Mouse (Mus musculus) hindbrain, embryonic 16.5 days (tissue): ENCODE results near the gene Trpm7. TPM values are rescaled to one million over a fixed set of nuclear protein-coding genes. Genes with fewer than 3 reads are reported as not detected.

Source experiments
- microRNA-seq: library from miRNA; unstranded; fragments of <30 nt; microRNA quantifications from one replicate; pipeline ENCODE4, GENCODE M21; 2017
- polyA plus RNA-seq: library from polyadenylated mRNA; unstranded; fragments of >200 nt; fragmentation: Nextera tagmentation; extraction: Ambion mirVana; gene quantifications from 2 replicates; pipeline ENCODE4 v1.2.1, GENCODE M21; 2015

Gene Trpm7
- polyA plus RNA-seq, 1 experiment from 2014 or later, result 28.8 TPM

Small RNA genes within 50 kb of the gene (microRNA-seq; reads per million reads assigned to microRNA genes)
- 0.62 reads per million for gene Mir3473g

Other genes starting within 250 kb of the Trpm7 start
- gene Gabpb1, start 199.9 kb downstream of the Trpm7 start, polyA plus RNA-seq, result 35.5 and 38.6 TPM in 2 replicates
- 28.7 and 31.7 TPM in 2 replicates for gene Usp8, start 168.9 kb downstream of the Trpm7 start, polyA plus RNA-seq
- gene Usp50, start 92.8 kb downstream of the Trpm7 start, polyA plus RNA-seq, result 1.8 and 2.1 TPM in 2 replicates
- gene Sppl2a, start 57.0 kb upstream of the Trpm7 start, polyA plus RNA-seq, result 33.8 and 37.4 TPM in 2 replicates
- 9.8 and 11.6 TPM in 2 replicates for gene Ap4e1, start 132.5 kb upstream of the Trpm7 start, polyA plus RNA-seq
- 30.4 and 30.9 TPM in 2 replicates for gene Blvra, start 194.4 kb upstream of the Trpm7 start, polyA plus RNA-seq